Mouse (Mus musculus): ENCODE data around the gene Aco2. TPM values are rescaled to one million over a fixed set of nuclear protein-coding genes. Genes with fewer than 3 reads are reported as not detected.

The Aco2 gene
- polyA plus RNA-seq, 1 experiment from 2014 or later, result 398 TPM

DNA sequence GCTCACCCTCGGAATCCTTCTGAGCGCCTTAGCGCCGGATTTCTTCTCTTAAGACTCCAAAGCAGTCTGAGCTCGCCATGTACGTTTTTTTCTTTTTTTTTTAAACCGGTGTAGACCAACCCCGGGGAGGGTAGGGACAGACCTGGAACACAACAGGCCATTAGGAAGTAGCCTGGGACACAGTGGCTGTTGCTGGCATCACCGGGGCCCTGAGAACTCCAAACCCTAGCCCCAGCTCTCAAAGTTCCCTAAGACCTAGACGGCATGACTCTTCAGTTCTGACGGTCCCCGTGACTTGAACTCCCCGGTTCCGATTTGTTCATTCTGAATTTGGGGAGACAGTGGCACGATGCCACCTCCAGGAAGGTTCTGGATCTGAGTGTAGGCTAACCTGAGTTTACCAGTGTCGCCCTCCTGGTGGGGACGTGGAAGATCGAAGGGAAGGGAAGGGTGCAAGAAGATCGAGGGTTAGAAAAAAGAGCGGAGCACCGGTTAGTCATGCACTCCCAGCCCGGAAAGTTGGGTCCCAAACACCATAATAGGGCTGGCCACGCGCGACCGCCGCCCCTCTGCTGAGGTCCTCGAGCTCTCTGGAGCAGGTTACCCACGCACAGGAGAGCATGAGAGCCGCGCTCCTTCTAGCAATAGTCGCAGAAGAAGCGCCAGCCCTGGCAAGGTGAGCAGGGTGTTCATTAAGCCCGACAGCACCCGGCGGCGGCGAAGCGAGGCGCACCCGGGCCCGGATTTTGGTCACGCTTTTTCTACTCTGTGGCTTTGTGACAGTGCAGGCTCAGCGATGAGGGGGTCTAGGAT, 13.4 kb upstream of the Aco2 start, which contains the start of gene Tob2:
Gene Tob2 (minus strand): TSS at position 280 of the 813 bp plus-strand sequence.
- H3K4me1 ChIP-seq (ENCODE audit: control insufficient read depth, insufficient read depth, low read length), result peaks cover 4% of the 10 kb centered on the region; the same call in 1 of the 2 replicates
- H3K27ac ChIP-seq (ENCODE audit: low read depth, low read length), result peak within 1 kb of the TSS; percentile 93
- H3K4me2 ChIP-seq, result peak within 1 kb of the TSS; percentile 83
- peak within 1 kb of the TSS; percentile 87 for H3K4me3 ChIP-seq (ENCODE audit: low read depth, low read length)
- 1% methylated on average over 44 of the region's 44 CpGs for WGBS (ENCODE audit: insufficient replicate concordance)
- H3K9ac ChIP-seq (ENCODE audit: low read depth, low read length), result peak within 1 kb of the TSS; percentile 88
- no peak for ATAC-seq (replicated peaks; ENCODE audit: insufficient number of reproducible peaks, low FRiP score, low TSS enrichment)
- H3K27me3 ChIP-seq (ENCODE audit: control insufficient read depth, insufficient read depth, low read length), result no peaks in the 10 kb centered on the region
- no peaks in the 10 kb centered on the region for H3K36me3 ChIP-seq (ENCODE audit: control insufficient read depth, insufficient read depth, low read length)
- H3K9me3 ChIP-seq (replicated peaks; ENCODE audit: control insufficient read depth, low read length), result no peaks in the 10 kb centered on the region

DNA sequence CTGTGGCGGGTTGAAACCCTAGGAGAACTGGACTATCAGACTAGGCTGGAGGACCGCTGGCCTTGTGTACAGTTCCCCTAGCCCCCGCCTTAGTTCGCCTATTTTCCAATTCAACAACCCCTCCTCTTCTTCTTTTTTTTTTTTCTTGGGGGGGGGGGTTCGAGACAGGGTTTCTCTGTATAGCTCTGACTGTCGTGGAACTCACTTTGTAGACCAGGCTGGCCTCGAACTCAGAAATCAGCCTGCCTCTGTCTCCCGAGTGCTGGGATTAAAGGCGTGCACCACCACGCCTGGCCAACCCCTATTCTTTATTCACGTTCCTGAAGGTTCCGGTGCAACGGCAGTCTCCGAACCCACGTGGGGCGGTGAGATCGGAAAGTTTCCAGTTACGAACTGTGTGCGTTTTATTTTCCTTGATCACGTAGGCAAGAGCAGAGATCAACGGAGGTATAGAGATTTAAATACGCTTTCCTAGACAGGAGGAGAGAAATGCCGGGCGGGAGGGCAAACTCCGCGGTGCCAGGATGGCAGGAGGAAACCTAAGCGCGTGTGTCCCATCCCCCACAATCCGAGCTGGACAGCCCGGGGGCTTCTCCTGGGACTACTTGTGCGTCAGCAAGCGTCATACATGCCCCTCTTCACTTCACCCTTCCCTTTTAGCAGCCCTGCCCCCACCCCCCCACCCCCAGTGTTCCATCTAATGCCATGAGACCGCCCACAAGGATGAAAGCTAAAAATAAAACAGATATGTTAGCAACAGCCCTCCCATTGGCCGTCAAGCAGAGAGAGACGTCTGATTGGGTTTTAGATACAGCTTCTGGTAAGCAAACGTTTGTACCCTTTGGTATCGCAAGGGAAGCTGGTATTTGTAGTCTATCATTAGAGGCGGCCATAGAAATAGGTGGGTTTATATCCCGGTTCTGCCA, 12.5 kb upstream of the Aco2 start:
- Histone ChIP-seq H3K27ac (ENCODE audit: low read depth, low read length) (peak overlapping the region; percentile 93), H3K4me3 (ENCODE audit: low read depth, low read length) (peak overlapping the region; percentile 87), H3K9ac (ENCODE audit: low read depth, low read length) (peak overlapping the region; percentile 88), H3K4me1 (ENCODE audit: control insufficient read depth, insufficient read depth, low read length) (peaks cover 4% of the 10 kb centered on the region; the same call in 1 of the 2 replicates), H3K27me3 (ENCODE audit: control insufficient read depth, insufficient read depth, low read length) (no peaks in the 10 kb centered on the region), H3K36me3 (ENCODE audit: control insufficient read depth, insufficient read depth, low read length) (no peaks in the 10 kb centered on the region), H3K9me3 (replicated peaks; ENCODE audit: control insufficient read depth, low read length) (no peaks in the 10 kb centered on the region), H3K4me2 (peak overlapping the region; percentile 83)
- ATAC-seq (replicated peaks; ENCODE audit: insufficient number of reproducible peaks, low FRiP score, low TSS enrichment), result peak; percentile 68
- WGBS (ENCODE audit: insufficient replicate concordance), result under 1% methylated on average over 39 of the region's 39 CpGs

DNA sequence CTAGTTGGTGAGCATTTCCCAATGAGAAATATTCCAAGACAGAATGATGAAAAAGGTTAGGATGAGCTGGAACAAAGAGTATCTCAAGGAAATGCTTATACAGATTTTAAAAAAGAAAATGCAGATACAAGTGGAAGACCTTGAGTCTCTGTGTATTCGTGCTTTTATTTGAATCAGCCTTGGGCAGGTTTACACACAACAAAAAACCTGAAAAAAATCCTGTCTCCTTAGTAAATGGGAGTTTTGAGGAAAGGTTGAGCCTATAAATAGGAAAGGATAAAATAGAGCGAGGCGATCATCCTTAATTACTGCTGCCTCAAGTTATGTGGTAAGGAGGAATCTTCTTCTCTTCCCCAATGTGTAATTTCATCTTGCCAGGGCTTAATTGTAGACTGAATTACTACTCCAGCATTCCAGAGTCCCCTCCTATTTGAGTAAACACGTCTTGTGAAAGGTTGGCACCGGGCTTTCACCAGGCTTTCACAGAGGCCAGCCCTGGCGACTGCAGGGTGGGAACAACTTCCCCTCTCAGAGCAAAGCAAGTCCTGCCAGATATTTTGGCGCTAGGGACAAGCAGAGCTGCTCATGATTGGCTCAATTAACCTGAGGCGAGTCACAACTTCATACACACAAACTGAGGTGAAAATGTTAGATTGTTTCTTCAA, 11.5 kb upstream of the Aco2 start:
- Histone ChIP-seq H3K9me3 (replicated peaks; ENCODE audit: control insufficient read depth, low read length) (no peaks in the 10 kb centered on the region), H3K27me3 (ENCODE audit: control insufficient read depth, insufficient read depth, low read length) (no peaks in the 10 kb centered on the region), H3K27ac (ENCODE audit: low read depth, low read length) (peak overlapping the region; percentile 32; the same call in 1 of the 2 replicates), H3K36me3 (ENCODE audit: control insufficient read depth, insufficient read depth, low read length) (peaks cover 3% of the 10 kb centered on the region; the same call in 1 of the 2 replicates), H3K4me2 (peak overlapping the region; percentile 52), H3K4me1 (ENCODE audit: control insufficient read depth, insufficient read depth, low read length) (peaks cover 4% of the 10 kb centered on the region; the same call in 1 of the 2 replicates), H3K9ac (ENCODE audit: low read depth, low read length) (no peak overlapping the region), H3K4me3 (ENCODE audit: low read depth, low read length) (peak overlapping the region; percentile 87; the same call in 1 of the 2 replicates)
- WGBS (ENCODE audit: insufficient replicate concordance), result 44% methylated on average over 8 of the region's 8 CpGs
- ATAC-seq (replicated peaks; ENCODE audit: insufficient number of reproducible peaks, low FRiP score, low TSS enrichment), result no peak

DNA sequence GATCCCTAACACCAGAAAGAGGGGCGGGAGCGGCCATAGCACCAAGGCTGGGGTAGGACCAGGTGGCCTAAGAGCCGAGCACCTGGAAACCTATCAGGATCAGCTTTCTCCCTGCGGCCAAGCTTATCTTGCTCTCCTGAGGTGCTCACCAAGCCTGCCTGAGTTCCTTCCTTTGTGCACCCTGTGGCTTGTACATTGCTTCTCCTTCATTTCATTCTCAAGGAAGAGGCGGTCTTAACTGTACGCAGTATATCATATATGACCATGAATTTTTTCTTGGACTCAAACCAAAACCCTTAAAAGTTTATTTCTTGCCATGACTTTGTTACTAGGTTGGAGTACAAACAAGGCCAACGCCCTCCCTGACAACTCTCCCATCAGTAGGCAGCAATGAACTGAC, 7.9 kb upstream of the Aco2 start:
- ATAC-seq (replicated peaks; ENCODE audit: insufficient number of reproducible peaks, low FRiP score, low TSS enrichment), result no peak

DNA sequence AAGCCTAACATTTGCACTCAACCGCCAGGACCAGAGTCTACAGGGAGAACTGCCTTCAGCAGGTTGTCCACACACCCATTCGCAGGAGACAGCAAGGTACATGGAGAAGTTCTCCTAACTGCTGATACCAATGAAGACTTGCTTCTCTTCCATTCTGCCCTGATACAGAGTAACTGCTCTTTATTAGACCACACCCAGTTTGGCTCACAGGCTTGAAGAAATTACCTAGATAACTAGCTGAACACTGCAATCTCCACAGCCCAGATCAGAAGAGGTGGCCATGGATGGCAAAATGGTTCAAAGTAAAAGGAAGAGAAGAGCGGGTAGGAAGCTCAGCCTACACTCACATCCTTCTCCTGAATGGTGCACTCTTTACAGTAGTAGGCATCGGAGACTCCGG, 2.1 kb upstream of the Aco2 start:
- no peak overlapping the region for H3K9ac ChIP-seq (ENCODE audit: low read depth, low read length)
- H3K4me1 ChIP-seq (ENCODE audit: control insufficient read depth, insufficient read depth, low read length), result 0 out of 2 replicates have a peak, but pooled peaks cover 7% of the 10 kb centered on the region
- WGBS (ENCODE audit: insufficient replicate concordance), result 95% methylated on average over 5 of the region's 5 CpGs
- no peaks in the 10 kb centered on the region for H3K9me3 ChIP-seq (replicated peaks; ENCODE audit: control insufficient read depth, low read length)
- no peak overlapping the region for H3K4me3 ChIP-seq (ENCODE audit: low read depth, low read length)
- H3K36me3 ChIP-seq (ENCODE audit: control insufficient read depth, insufficient read depth, low read length), result peaks cover 25% of the 10 kb centered on the region
- H3K27me3 ChIP-seq (ENCODE audit: control insufficient read depth, insufficient read depth, low read length), result no peaks in the 10 kb centered on the region
- H3K4me2 ChIP-seq, result no peak overlapping the region
- ATAC-seq (replicated peaks; ENCODE audit: insufficient number of reproducible peaks, low FRiP score, low TSS enrichment), result no peak
- no peak overlapping the region for H3K27ac ChIP-seq (ENCODE audit: low read depth, low read length)

More for the DNA sequence above, 7.9 kb upstream of the Aco2 start:
- Histone ChIP-seq H3K4me1 (ENCODE audit: control insufficient read depth, insufficient read depth, low read length) (peaks cover 4% of the 10 kb centered on the region; the same call in 1 of the 2 replicates), H3K4me3 (ENCODE audit: low read depth, low read length) (no peak overlapping the region), H3K27me3 (ENCODE audit: control insufficient read depth, insufficient read depth, low read length) (no peaks in the 10 kb centered on the region), H3K9me3 (replicated peaks; ENCODE audit: control insufficient read depth, low read length) (no peaks in the 10 kb centered on the region), H3K4me2 (no peak overlapping the region), H3K36me3 (ENCODE audit: control insufficient read depth, insufficient read depth, low read length) (peaks cover 20% of the 10 kb centered on the region), H3K27ac (ENCODE audit: low read depth, low read length) (no peak overlapping the region), H3K9ac (ENCODE audit: low read depth, low read length) (no peak overlapping the region)
- WGBS (ENCODE audit: insufficient replicate concordance), result 89% methylated on average over 7 of the region's 7 CpGs

DNA sequence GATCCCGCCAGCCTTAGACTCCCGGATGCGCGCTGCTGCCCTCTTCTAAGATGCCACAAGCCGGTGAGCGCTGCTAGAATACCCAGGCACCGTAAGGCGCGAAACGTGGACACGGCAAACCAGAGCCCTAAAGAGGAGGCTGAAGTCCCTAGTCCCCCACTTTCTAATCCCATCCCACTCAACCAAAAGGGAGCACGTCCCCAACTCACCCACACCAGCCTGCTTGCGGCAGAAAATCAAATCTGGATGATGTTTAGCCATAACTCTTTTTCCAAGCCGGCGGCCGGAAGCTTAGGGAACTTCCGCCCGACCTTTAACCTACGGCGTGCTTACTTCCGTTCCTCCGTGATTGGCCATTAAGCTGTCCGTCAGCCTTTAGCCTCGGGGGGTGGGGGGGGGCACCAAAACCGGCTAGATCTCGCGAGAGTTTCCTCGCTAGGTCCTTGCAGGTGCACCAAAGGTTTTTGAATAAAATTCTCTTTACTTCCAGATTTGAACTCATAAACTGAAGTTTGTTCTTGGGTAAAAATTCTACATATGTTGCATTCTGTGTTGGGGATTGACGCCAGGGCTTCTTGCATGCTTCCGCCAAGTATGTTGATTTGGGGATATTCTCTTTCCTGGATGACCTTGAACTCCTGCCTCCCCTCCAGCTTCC, 376 bp upstream of the Aco2 start, which contains the start of gene Phf5a:
Gene Phf5a (minus strand): TSS at position 308 of the 658 bp plus-strand sequence.
- ATAC-seq (replicated peaks; ENCODE audit: insufficient number of reproducible peaks, low FRiP score, low TSS enrichment), result peak; percentile 88
- WGBS (ENCODE audit: insufficient replicate concordance), result under 1% methylated on average over 30 of the region's 30 CpGs
- Histone ChIP-seq H3K4me3 (ENCODE audit: low read depth, low read length) (peak within 1 kb of the TSS; percentile 97), H3K27ac (ENCODE audit: low read depth, low read length) (peak within 1 kb of the TSS; percentile 97), H3K4me2 (peak within 1 kb of the TSS; percentile 92), H3K4me1 (ENCODE audit: control insufficient read depth, insufficient read depth, low read length) (0 out of 2 replicates have a peak, but pooled peaks cover 7% of the 10 kb centered on the region), H3K9ac (ENCODE audit: low read depth, low read length) (peak within 1 kb of the TSS; percentile 96), H3K9me3 (replicated peaks; ENCODE audit: control insufficient read depth, low read length) (no peaks in the 10 kb centered on the region), H3K27me3 (ENCODE audit: control insufficient read depth, insufficient read depth, low read length) (no peaks in the 10 kb centered on the region), H3K36me3 (ENCODE audit: control insufficient read depth, insufficient read depth, low read length) (peaks cover 22% of the 10 kb centered on the region)

DNA sequence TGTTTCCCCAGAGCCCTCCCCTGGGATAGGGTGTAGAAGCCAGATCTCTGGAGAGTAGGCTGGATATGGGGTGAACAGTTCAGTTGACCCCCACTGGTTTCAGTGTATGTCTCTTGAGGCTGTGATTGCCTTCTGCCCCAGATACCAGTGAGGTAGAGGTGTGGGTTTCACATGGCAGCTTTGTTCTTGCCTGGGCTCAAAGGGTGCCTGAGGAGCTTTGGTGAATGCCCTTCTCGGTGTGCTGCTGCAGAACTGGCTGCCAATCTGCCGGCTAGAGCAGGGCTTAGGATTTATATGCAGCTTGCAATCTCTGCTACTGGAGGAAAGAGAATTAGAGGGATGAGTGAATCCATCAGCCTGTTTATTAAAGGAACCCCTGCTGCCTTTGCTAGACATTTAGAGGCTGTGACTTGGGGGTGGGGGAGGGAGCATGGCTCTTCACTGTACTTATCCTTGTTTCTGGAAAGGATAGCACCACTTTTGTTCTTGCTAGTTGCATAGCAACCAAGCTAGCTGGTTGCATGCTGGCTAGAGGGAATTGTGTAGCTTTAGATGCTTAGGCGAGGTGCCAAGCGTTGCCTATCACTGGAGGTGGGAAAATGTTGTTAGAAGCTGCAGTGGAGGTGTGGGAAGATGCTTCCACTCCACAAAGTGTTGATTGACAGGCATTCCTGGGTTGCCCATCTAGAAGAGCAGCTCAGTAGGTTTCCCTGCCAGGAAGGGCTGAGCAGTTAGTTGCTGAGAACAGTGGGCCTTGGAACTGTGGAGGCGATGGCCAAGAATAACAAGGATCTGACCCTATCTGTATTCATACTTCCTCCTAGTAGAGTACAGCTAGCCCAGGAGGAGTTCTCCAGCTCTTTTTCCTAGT, 7.7 kb downstream of the Aco2 start:
- Histone ChIP-seq H3K36me3 (ENCODE audit: control insufficient read depth, insufficient read depth, low read length) (peaks cover 3% of the 10 kb centered on the region; the same call in 1 of the 2 replicates), H3K4me3 (ENCODE audit: low read depth, low read length) (no peak overlapping the region), H3K4me2 (peak overlapping the region; percentile 43), H3K27me3 (ENCODE audit: control insufficient read depth, insufficient read depth, low read length) (no peaks in the 10 kb centered on the region), H3K9me3 (replicated peaks; ENCODE audit: control insufficient read depth, low read length) (no peaks in the 10 kb centered on the region), H3K4me1 (ENCODE audit: control insufficient read depth, insufficient read depth, low read length) (peaks cover 24% of the 10 kb centered on the region), H3K27ac (ENCODE audit: low read depth, low read length) (peak overlapping the region; percentile 64), H3K9ac (ENCODE audit: low read depth, low read length) (no peak overlapping the region)
- peak; percentile 63; the same call in 1 of the 2 replicates for ATAC-seq (replicated peaks; ENCODE audit: insufficient number of reproducible peaks, low FRiP score, low TSS enrichment)
- WGBS (ENCODE audit: insufficient replicate concordance), result 49% methylated on average over 5 of the region's 5 CpGs

Measured in heart, embryonic 11.5 days (tissue).